Mouse (Mus musculus): ENCODE results near the gene Olfr43.

Olfr43 gene

DNA sequence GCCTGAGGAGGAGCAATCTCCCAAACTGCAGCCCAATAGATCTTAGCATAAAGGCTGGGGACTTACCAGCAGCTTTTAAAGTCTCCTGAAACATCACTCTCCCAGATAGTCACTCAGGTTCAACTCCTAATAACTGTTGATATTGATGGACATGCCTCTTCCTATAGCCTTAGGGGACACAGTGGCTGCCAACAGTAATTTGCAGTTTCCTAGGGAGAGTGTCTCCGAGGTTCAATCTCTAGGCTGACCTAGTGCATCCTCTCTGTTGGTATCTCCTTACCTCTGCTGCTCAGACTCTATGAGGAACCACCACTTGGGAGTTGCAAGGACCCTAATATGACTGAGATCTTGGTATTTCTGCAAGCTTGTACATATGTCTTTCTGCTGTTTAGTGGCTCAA is at the start of gene Olfr43:
TSS of gene Olfr43 (minus strand) at position 101 of the 400 bp plus-strand sequence.
- ATAC-seq (ENCODE audit: low TSS enrichment) = no peak

DNA sequence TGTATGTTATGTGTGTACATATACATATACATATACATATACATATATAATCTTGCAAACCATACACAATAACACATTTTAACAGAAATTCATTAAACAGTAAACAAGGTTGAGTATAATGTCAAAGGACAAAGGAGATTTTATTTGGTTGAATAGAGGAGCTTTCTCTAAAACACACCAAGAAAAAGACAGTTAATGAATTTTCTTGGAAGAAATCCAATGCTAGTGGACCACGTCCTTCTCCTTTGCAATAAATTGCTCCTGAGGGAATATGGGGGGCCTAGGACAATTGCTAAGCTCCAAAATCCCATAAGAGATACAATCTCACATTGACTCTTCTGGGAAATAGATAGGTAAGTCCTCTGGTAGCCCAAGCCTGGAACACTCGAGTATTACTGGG is 48.3 kb upstream of the Olfr43 start, which contains the start of gene Olfr406:
TSS of gene Olfr406 (plus strand) at position 301 of the 400 bp plus-strand sequence.
- ATAC-seq (ENCODE audit: low TSS enrichment) = no peak

- ATAC-seq (ENCODE audit: low TSS enrichment) = no peak
Measured at GRCm38 (mm10) chr11:74241201-74241600, 30.0 kb upstream of the Olfr43 start.

- no peak for ATAC-seq (ENCODE audit: low TSS enrichment)
Measured at GRCm38 (mm10) chr11:74185949-74186348, 25.2 kb downstream of the Olfr43 start, which contains the start of gene Olfr403. Gene Olfr403, plus strand, starts transcription at chr11:74186249.

DNA sequence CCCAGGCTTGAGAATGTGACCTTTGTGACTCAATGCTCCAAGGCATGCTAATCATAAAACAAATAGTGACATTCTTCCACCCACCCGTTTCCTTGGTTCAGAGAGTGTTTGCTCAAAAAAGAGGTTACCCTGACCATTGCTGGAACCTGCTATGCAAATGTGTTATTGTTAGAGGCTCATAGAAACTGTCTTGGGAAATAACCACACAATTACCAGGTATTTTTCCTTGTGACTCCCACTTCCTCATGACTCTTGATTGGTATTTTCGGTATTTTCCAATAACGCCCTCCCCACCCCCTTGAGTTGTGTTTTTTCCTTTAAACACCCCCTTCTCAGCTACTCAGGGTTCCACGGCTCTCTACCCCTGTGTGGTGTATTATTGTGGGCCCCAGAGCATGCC is 27.4 kb downstream of the Olfr43 start:
- no peak for ATAC-seq (ENCODE audit: low TSS enrichment)

DNA sequence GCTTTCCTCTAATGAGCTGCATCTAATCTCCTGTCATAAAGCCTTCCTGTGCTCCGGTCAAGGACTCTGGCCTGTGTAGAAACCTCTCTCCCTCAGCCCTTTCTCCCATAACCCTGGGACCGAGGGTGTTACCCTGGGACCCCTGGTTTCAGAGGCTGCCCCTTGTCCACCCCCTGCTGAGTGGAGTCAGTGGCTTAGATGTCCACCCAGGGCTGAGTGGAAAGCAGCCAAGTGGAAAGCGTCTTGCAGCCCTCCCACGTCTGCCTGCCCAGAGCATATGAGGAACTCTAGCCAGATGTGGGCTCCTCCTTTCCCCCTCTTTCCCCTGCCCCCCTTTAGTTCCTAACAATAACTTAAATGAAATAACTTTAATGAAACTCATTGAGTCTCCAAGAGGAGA is 28.0 kb downstream of the Olfr43 start:
- no peak for ATAC-seq (ENCODE audit: low TSS enrichment)

- ATAC-seq (ENCODE audit: low TSS enrichment) = no peak
Measured at GRCm38 (mm10) chr11:74168771-74169170, 42.4 kb downstream of the Olfr43 start.

Data from frontal cortex, adult (tissue).